Mouse (Mus musculus) liver, postnatal 0 days (tissue): ENCODE data around the gene Alcam. TPM values are rescaled to one million over a fixed set of nuclear protein-coding genes. Genes with fewer than 3 reads are reported as not detected.

ENCODE experiments used
- ATAC-seq: fragments of 200-750 bp; cut with Nextera tagmentation; 2 replicates; pipeline ENCODE4 v1.8.0; 2017; ENCODE audit warnings: mild to moderate bottlenecking, moderate library complexity
- DNase-seq: peaks from one replicate; pipeline ENCODE4 v3.0.0-alpha.2; 2016
- H3K27ac ChIP-seq: fragments of 300-500 bp; sonication (generic); 2 replicates; pipeline ENCODE4 v1.5.1; 2014; ENCODE audit warnings: antibody characterized with exemption, moderate library complexity, mild to moderate bottlenecking, low read depth
- H3K27me3 ChIP-seq: fragments of 300-500 bp; sonication (generic); 2 replicates; pipeline ENCODE4 v1.6.1; 2014; ENCODE audit warnings: low read length, control low read depth, mixed read lengths; ENCODE audit not compliant: insufficient read depth
- H3K36me3 ChIP-seq: fragments of 300-500 bp; sonication (generic); replicated peaks from 2 replicates; pipeline ENCODE4 v1.6.1; 2014; ENCODE audit warnings: mild to moderate bottlenecking, control low read depth, low read length, moderate library complexity, mixed read lengths; ENCODE audit not compliant: insufficient read depth
- H3K4me1 ChIP-seq: fragments of 300-500 bp; sonication (generic); 2 replicates; pipeline ENCODE4 v1.6.1; 2014; ENCODE audit warnings: antibody characterized with exemption, mild to moderate bottlenecking, control low read depth; ENCODE audit not compliant: insufficient read depth
- H3K4me2 ChIP-seq: fragments of 300-500 bp; sonication (generic); 2 replicates; pipeline ENCODE4 v1.6.1; 2014; ENCODE audit warnings: low read depth, mild to moderate bottlenecking, low read length, moderate library complexity, mixed read lengths
- H3K4me3 ChIP-seq: fragments of 300-500 bp; sonication (generic); 2 replicates; pipeline ENCODE4 v1.5.1; 2014; ENCODE audit warnings: low read depth, low read length
- H3K9ac ChIP-seq: fragments of 300-500 bp; sonication (generic); replicated peaks from 2 replicates; pipeline ENCODE4 v1.6.1; 2014; ENCODE audit warnings: mild to moderate bottlenecking, moderate library complexity
- H3K9me3 ChIP-seq: fragments of 300-500 bp; sonication (generic); 2 replicates; pipeline ENCODE4 v1.6.1; 2016; ENCODE audit warnings: mild to moderate bottlenecking, control low read depth, low read length, mixed read lengths
- CTCF ChIP-seq: sonication (generic); IDR thresholded peaks from 2 replicates; pipeline ENCODE4 v1.5.1; 2016; ENCODE audit warnings: antibody characterized with exemption, low read depth
- EP300 ChIP-seq: IDR thresholded peaks from 2 replicates; pipeline ENCODE4 v1.6.1; 2016; ENCODE audit warnings: antibody characterized with exemption, low read depth, mild to moderate bottlenecking
- WGBS: fragments of 180-500 bp; shearing (Covaris S2); extraction: QIAGEN DNeasy Blood & Tissue Kit; methylation state at CpG from one replicate; pipeline ENCODE4 v1.1.7; 2014; ENCODE audit not compliant: insufficient replicate concordance; 5-methylcytosine and 5-hydroxymethylcytosine counted together
- polyA plus RNA-seq: library from polyadenylated mRNA; unstranded; fragments of >200 nt; fragmentation: Nextera tagmentation; extraction: Ambion mirVana; gene quantifications from 2 replicates; pipeline ENCODE4 v1.2.1, GENCODE M21; 2015

Gene Alcam
- polyA plus RNA-seq, 1 experiment from 2014 or later, result 8.1 TPM

GRCm38 (mm10) chr16:52445984-52446383 lies 7.9 kb downstream of the Alcam start:
- no peak for ATAC-seq

GRCm38 (mm10) chr16:52443635-52444505 lies 10.0 kb downstream of the Alcam start:
- ATAC-seq (no peak), DNase-seq (no peak)
- Histone ChIP-seq H3K9me3 (no peaks in the 10 kb centered on the region), H3K27me3 (no peaks in the 10 kb centered on the region), H3K4me3 (no peak overlapping the region), H3K4me1 (peaks cover 15% of the 10 kb centered on the region), H3K36me3 (no peaks in the 10 kb centered on the region), H3K27ac (no peak overlapping the region), H3K9ac (no peak overlapping the region), H3K4me2 (peak overlapping the region; percentile 31; the same call in 1 of the 2 replicates)
- TF ChIP-seq EP300 (no peak), CTCF (no peak)
- WGBS, result 43% methylated on average over 9 of the region's 9 CpGs

More at GRCm38 (mm10) chr16:52445984-52446383, 7.9 kb downstream of the Alcam start:
- Histone ChIP-seq H3K4me2 (no peak overlapping the region), H3K4me3 (no peak overlapping the region), H3K9ac (no peak overlapping the region), H3K27me3 (no peaks in the 10 kb centered on the region), H3K9me3 (no peaks in the 10 kb centered on the region), H3K36me3 (no peaks in the 10 kb centered on the region), H3K27ac (no peak overlapping the region), H3K4me1 (peaks cover 7% of the 10 kb centered on the region; the same call in 1 of the 2 replicates)
- no peak for DNase-seq
- TF ChIP-seq EP300 (no peak), CTCF (no peak)
- 77% methylated on average over 3 of the region's 3 CpGs for WGBS

GRCm38 (mm10) chr16:52443055-52443454 lies 10.8 kb downstream of the Alcam start:
- DNase-seq, result no peak
- no peak for TF ChIP-seq EP300
- no peak for TF ChIP-seq CTCF
- Histone ChIP-seq H3K27ac (no peak overlapping the region), H3K9me3 (no peaks in the 10 kb centered on the region), H3K4me2 (no peak overlapping the region), H3K4me3 (no peak overlapping the region), H3K27me3 (no peaks in the 10 kb centered on the region), H3K4me1 (peaks cover 15% of the 10 kb centered on the region), H3K36me3 (no peaks in the 10 kb centered on the region), H3K9ac (no peak overlapping the region)
- WGBS, result 67% methylated on average over 1 of the region's 1 CpGs
- no peak for ATAC-seq

GRCm38 (mm10) chr16:52439600-52439999 lies 14.3 kb downstream of the Alcam start:
- Histone ChIP-seq H3K27me3 (no peaks in the 10 kb centered on the region), H3K36me3 (no peaks in the 10 kb centered on the region), H3K27ac (peak overlapping the region; percentile 80), H3K9me3 (no peaks in the 10 kb centered on the region), H3K9ac (no peak overlapping the region), H3K4me3 (no peak overlapping the region), H3K4me1 (peaks cover 15% of the 10 kb centered on the region), H3K4me2 (peak overlapping the region; percentile 39; the same call in 1 of the 2 replicates)
- no peak for ATAC-seq
- TF ChIP-seq CTCF (no peak), EP300 (no peak)
- DNase-seq, result no peak

GRCm38 (mm10) chr16:52439007-52439406 lies 14.9 kb downstream of the Alcam start:
- DNase-seq, result no peak
- no peak for ATAC-seq
- H3K27me3 ChIP-seq, result no peaks in the 10 kb centered on the region
- no peaks in the 10 kb centered on the region for H3K9me3 ChIP-seq
- 49% methylated on average over 6 of the region's 6 CpGs for WGBS
- H3K27ac ChIP-seq, result peak overlapping the region; percentile 80
- peaks cover 14% of the 10 kb centered on the region for H3K4me1 ChIP-seq
- H3K4me2 ChIP-seq, result peak overlapping the region; percentile 39; the same call in 1 of the 2 replicates
- H3K4me3 ChIP-seq, result no peak overlapping the region
- no peak overlapping the region for H3K9ac ChIP-seq
- TF ChIP-seq CTCF (no peak), EP300 (no peak)
- H3K36me3 ChIP-seq, result no peaks in the 10 kb centered on the region

GRCm38 (mm10) chr16:52438216-52438904 lies 15.5 kb downstream of the Alcam start:
- Histone ChIP-seq H3K4me1 (peaks cover 10% of the 10 kb centered on the region), H3K4me3 (no peak overlapping the region), H3K36me3 (no peaks in the 10 kb centered on the region), H3K27ac (peak overlapping the region; percentile 80; the same call in 1 of the 2 replicates), H3K4me2 (peak overlapping the region; percentile 39), H3K27me3 (no peaks in the 10 kb centered on the region), H3K9ac (no peak overlapping the region), H3K9me3 (no peaks in the 10 kb centered on the region)
- TF ChIP-seq CTCF (no peak), EP300 (no peak)
- 40% methylated on average over 6 of the region's 6 CpGs for WGBS
- DNase-seq (no peak), ATAC-seq (no peak)
